Mouse (Mus musculus): ENCODE measurements around the gene Tdp1. TPM values are rescaled to one million over a fixed set of nuclear protein-coding genes. Genes with fewer than 3 reads are reported as not detected.
A peak's percentile ranks its signal among the peaks of the same experiment; 100 is the strongest.

The Tdp1 gene
- polyA plus RNA-seq, 1 experiment from 2014 or later, result 64.8 TPM

GRCm38 (mm10) chr12:99856011-99856410, 28.3 kb upstream of the Tdp1 start:
- Histone ChIP-seq H3K27me3 (replicated peaks; ENCODE audit: control insufficient read depth, insufficient read depth, low read length) (no peaks in the 10 kb centered on the region), H3K9ac (ENCODE audit: low read depth, low read length) (no peak overlapping the region), H3K4me2 (no peak overlapping the region), H3K36me3 (ENCODE audit: control insufficient read depth, insufficient read depth, low read length) (no peaks in the 10 kb centered on the region), H3K27ac (ENCODE audit: low read depth, low read length) (no peak overlapping the region), H3K4me3 (ENCODE audit: low read depth, low read length) (no peak overlapping the region), H3K9me3 (ENCODE audit: control insufficient read depth, low read length) (no peaks in the 10 kb centered on the region), H3K4me1 (replicated peaks; ENCODE audit: control insufficient read depth, insufficient read depth, low read length) (no peaks in the 10 kb centered on the region)
- DNase-seq (ENCODE audit: low spot score) (no peak), ATAC-seq (replicated peaks; ENCODE audit: low FRiP score) (no peak)
- 88% methylated on average over 9 of the region's 9 CpGs for WGBS

DNA sequence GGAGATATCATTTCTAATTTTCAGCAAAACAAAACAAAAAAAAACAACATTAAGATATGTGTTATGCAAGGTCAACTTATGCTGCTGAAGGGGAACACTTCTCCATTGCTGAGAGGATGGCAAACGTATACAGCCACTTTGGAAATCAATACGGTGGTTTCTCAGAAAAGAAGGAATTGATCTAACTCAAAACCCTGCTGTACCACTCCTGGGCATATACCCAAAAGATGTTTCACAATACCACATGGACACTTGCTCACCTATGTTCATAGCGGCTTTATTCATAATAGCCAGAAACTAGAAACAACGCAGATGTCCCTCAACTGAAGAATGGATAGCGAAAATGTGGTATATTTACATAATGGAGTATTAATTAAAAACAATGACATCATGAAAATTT, 25.7 kb upstream of the Tdp1 start:
- no peak overlapping the region for H3K27ac ChIP-seq (ENCODE audit: low read depth, low read length)
- no peak overlapping the region for H3K4me3 ChIP-seq (ENCODE audit: low read depth, low read length)
- H3K36me3 ChIP-seq (ENCODE audit: control insufficient read depth, insufficient read depth, low read length), result no peaks in the 10 kb centered on the region
- 90% methylated on average over 5 of the region's 5 CpGs for WGBS
- H3K9me3 ChIP-seq (ENCODE audit: control insufficient read depth, low read length), result no peaks in the 10 kb centered on the region
- no peak for ATAC-seq (replicated peaks; ENCODE audit: low FRiP score)
- no peak overlapping the region for H3K9ac ChIP-seq (ENCODE audit: low read depth, low read length)
- H3K27me3 ChIP-seq (replicated peaks; ENCODE audit: control insufficient read depth, insufficient read depth, low read length), result no peaks in the 10 kb centered on the region
- no peaks in the 10 kb centered on the region for H3K4me1 ChIP-seq (replicated peaks; ENCODE audit: control insufficient read depth, insufficient read depth, low read length)
- DNase-seq (ENCODE audit: low spot score), result no peak
- H3K4me2 ChIP-seq, result no peak overlapping the region

GRCm38 (mm10) chr12:99859391-99860100, 24.8 kb upstream of the Tdp1 start:
- DNase-seq (ENCODE audit: low spot score) (no peak), ATAC-seq (replicated peaks; ENCODE audit: low FRiP score) (0 out of 2 replicates have a peak, but pooled peaks have one; percentile 43)
- no peak overlapping the region for H3K27ac ChIP-seq (ENCODE audit: low read depth, low read length)
- no peak overlapping the region for H3K9ac ChIP-seq (ENCODE audit: low read depth, low read length)
- no peaks in the 10 kb centered on the region for H3K36me3 ChIP-seq (ENCODE audit: control insufficient read depth, insufficient read depth, low read length)
- H3K9me3 ChIP-seq (ENCODE audit: control insufficient read depth, low read length), result no peaks in the 10 kb centered on the region
- H3K4me1 ChIP-seq (replicated peaks; ENCODE audit: control insufficient read depth, insufficient read depth, low read length), result no peaks in the 10 kb centered on the region
- 79% methylated on average over 3 of the region's 3 CpGs for WGBS
- no peak overlapping the region for H3K4me2 ChIP-seq
- no peaks in the 10 kb centered on the region for H3K27me3 ChIP-seq (replicated peaks; ENCODE audit: control insufficient read depth, insufficient read depth, low read length)
- no peak overlapping the region for H3K4me3 ChIP-seq (ENCODE audit: low read depth, low read length)

GRCm38 (mm10) chr12:99860981-99861380, 23.3 kb upstream of the Tdp1 start:
- no peaks in the 10 kb centered on the region for H3K4me1 ChIP-seq (replicated peaks; ENCODE audit: control insufficient read depth, insufficient read depth, low read length)
- no peaks in the 10 kb centered on the region for H3K36me3 ChIP-seq (ENCODE audit: control insufficient read depth, insufficient read depth, low read length)
- H3K4me2 ChIP-seq, result no peak overlapping the region
- H3K9me3 ChIP-seq (ENCODE audit: control insufficient read depth, low read length), result no peaks in the 10 kb centered on the region
- no peak for DNase-seq (ENCODE audit: low spot score)
- H3K27me3 ChIP-seq (replicated peaks; ENCODE audit: control insufficient read depth, insufficient read depth, low read length), result no peaks in the 10 kb centered on the region
- WGBS, result 74% methylated on average over 4 of the region's 4 CpGs
- H3K4me3 ChIP-seq (ENCODE audit: low read depth, low read length), result no peak overlapping the region
- no peak overlapping the region for H3K27ac ChIP-seq (ENCODE audit: low read depth, low read length)
- H3K9ac ChIP-seq (ENCODE audit: low read depth, low read length), result no peak overlapping the region
- ATAC-seq (replicated peaks; ENCODE audit: low FRiP score), result no peak

DNA sequence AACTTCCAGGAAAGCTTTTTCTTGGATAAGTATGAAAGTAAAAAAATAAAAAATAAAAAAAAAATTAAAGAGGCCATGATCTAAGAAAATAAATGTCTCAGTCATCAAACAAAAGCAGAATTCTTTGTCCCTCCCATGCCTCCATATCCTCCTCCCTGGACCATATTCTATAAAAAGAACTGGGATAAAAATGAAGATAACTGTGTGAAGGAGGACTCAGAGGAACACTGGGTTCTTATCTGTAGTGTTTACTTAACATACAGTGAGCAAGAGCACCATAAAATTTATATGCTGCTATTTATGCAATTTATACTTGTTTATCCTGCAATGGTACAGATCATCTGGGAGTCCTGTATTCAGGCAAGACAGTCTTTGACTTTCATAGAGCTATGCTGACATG, 19.7 kb upstream of the Tdp1 start:
- no peak overlapping the region for H3K4me2 ChIP-seq

GRCm38 (mm10) chr12:99868821-99869220, 15.5 kb upstream of the Tdp1 start:
- no peaks in the 10 kb centered on the region for H3K9me3 ChIP-seq (ENCODE audit: control insufficient read depth, low read length)
- no peak overlapping the region for H3K9ac ChIP-seq (ENCODE audit: low read depth, low read length)
- no peaks in the 10 kb centered on the region for H3K27me3 ChIP-seq (replicated peaks; ENCODE audit: control insufficient read depth, insufficient read depth, low read length)
- no peaks in the 10 kb centered on the region for H3K36me3 ChIP-seq (ENCODE audit: control insufficient read depth, insufficient read depth, low read length)
- no peak overlapping the region for H3K27ac ChIP-seq (ENCODE audit: low read depth, low read length)
- H3K4me1 ChIP-seq (replicated peaks; ENCODE audit: control insufficient read depth, insufficient read depth, low read length), result no peaks in the 10 kb centered on the region
- DNase-seq (ENCODE audit: low spot score) (no peak), ATAC-seq (replicated peaks; ENCODE audit: low FRiP score) (no peak)
- H3K4me2 ChIP-seq, result no peak overlapping the region
- H3K4me3 ChIP-seq (ENCODE audit: low read depth, low read length), result no peak overlapping the region
- WGBS, result 92% methylated on average over 1 of the region's 1 CpGs

More for the DNA sequence above, 19.7 kb upstream of the Tdp1 start:
- no peak overlapping the region for H3K4me3 ChIP-seq (ENCODE audit: low read depth, low read length)
- no peak for ATAC-seq (replicated peaks; ENCODE audit: low FRiP score)
- DNase-seq (ENCODE audit: low spot score), result no peak
- no peaks in the 10 kb centered on the region for H3K4me1 ChIP-seq (replicated peaks; ENCODE audit: control insufficient read depth, insufficient read depth, low read length)
- H3K36me3 ChIP-seq (ENCODE audit: control insufficient read depth, insufficient read depth, low read length), result no peaks in the 10 kb centered on the region
- no peak overlapping the region for H3K9ac ChIP-seq (ENCODE audit: low read depth, low read length)
- no peaks in the 10 kb centered on the region for H3K27me3 ChIP-seq (replicated peaks; ENCODE audit: control insufficient read depth, insufficient read depth, low read length)
- no peak overlapping the region for H3K27ac ChIP-seq (ENCODE audit: low read depth, low read length)
- no peaks in the 10 kb centered on the region for H3K9me3 ChIP-seq (ENCODE audit: control insufficient read depth, low read length)

- Histone ChIP-seq H3K27me3 (replicated peaks; ENCODE audit: control insufficient read depth, insufficient read depth, low read length) (no peaks in the 10 kb centered on the region), H3K4me1 (replicated peaks; ENCODE audit: control insufficient read depth, insufficient read depth, low read length) (no peaks in the 10 kb centered on the region), H3K9ac (ENCODE audit: low read depth, low read length) (no peak overlapping the region), H3K36me3 (ENCODE audit: control insufficient read depth, insufficient read depth, low read length) (no peaks in the 10 kb centered on the region), H3K4me2 (no peak overlapping the region), H3K27ac (ENCODE audit: low read depth, low read length) (no peak overlapping the region), H3K4me3 (ENCODE audit: low read depth, low read length) (no peak overlapping the region), H3K9me3 (ENCODE audit: control insufficient read depth, low read length) (no peaks in the 10 kb centered on the region)
- peak; percentile 76 for ATAC-seq (replicated peaks; ENCODE audit: low FRiP score)
- 52% methylated on average over 3 of the region's 3 CpGs for WGBS
- DNase-seq (ENCODE audit: low spot score), result no peak
Observed at GRCm38 (mm10) chr12:99873443-99873842, 10.9 kb upstream of the Tdp1 start.

DNA sequence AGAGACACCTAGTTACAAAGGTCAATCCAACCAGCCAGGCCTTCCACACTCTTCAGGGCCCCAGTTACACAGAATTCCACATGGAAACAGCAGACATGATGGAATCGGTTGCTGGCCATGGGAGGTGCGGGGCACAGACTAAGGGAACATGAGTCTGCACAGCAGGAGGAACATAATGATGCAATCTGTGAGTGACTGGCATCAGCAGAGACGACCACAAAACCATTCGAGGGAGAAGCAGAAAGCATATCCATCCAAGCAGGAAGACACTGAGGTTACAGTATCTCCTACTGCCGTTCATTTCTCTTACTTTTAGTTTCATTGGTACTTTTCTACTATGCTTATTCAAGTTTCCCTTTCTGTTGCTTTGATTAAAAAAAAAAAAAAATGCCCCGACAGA, 9.7 kb upstream of the Tdp1 start:
- H3K4me3 ChIP-seq (ENCODE audit: low read depth, low read length), result no peak overlapping the region
- H3K9me3 ChIP-seq (ENCODE audit: control insufficient read depth, low read length), result no peaks in the 10 kb centered on the region
- no peaks in the 10 kb centered on the region for H3K4me1 ChIP-seq (replicated peaks; ENCODE audit: control insufficient read depth, insufficient read depth, low read length)
- no peaks in the 10 kb centered on the region for H3K36me3 ChIP-seq (ENCODE audit: control insufficient read depth, insufficient read depth, low read length)
- DNase-seq (ENCODE audit: low spot score) (no peak), ATAC-seq (replicated peaks; ENCODE audit: low FRiP score) (no peak)
- H3K4me2 ChIP-seq, result no peak overlapping the region
- H3K9ac ChIP-seq (ENCODE audit: low read depth, low read length), result no peak overlapping the region
- no peaks in the 10 kb centered on the region for H3K27me3 ChIP-seq (replicated peaks; ENCODE audit: control insufficient read depth, insufficient read depth, low read length)
- WGBS, result 61% methylated on average over 6 of the region's 6 CpGs
- H3K27ac ChIP-seq (ENCODE audit: low read depth, low read length), result no peak overlapping the region

DNA sequence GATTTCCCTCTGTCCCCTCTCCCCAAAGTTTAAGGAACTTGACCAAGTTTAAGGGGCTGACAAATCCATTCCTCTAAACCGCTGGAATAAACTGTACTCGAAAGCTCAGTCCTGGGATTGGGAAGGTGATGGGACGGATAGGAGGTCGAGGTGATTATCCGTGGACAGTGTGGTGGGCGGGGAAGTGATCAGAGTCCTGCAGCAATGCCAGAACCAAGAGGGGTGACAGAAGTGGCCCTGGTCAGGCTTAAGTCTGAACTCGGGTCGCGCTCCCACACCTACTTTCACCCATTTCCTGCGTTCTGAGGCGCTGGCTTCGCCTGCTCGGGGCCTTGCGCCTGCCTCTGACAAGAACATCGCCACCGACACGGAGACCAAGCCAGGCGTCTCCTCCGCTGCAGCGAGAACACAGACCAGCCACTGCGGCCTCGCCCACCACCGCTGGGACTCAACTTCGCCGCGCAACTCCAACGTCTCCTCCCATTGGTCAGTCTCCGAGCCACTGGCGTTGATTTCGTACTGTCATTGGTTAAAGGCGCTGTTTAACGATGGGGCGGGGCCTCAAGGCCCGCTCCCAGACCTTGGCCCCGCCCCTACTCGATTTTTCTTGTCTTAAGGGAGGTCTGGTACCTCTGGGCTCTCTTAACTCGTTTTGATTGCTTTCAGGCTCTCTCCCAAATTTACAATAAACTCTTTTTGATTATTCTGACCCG, 1.2 kb upstream of the Tdp1 start:
- Histone ChIP-seq H3K27ac (ENCODE audit: low read depth, low read length) (peak overlapping the region; percentile 78), H3K9ac (ENCODE audit: low read depth, low read length) (peak overlapping the region; percentile 70), H3K9me3 (ENCODE audit: control insufficient read depth, low read length) (no peaks in the 10 kb centered on the region), H3K4me3 (ENCODE audit: low read depth, low read length) (peak overlapping the region; percentile 77), H3K4me1 (replicated peaks; ENCODE audit: control insufficient read depth, insufficient read depth, low read length) (peaks cover 15% of the 10 kb centered on the region), H3K36me3 (ENCODE audit: control insufficient read depth, insufficient read depth, low read length) (no peaks in the 10 kb centered on the region), H3K4me2 (peak overlapping the region; percentile 94), H3K27me3 (replicated peaks; ENCODE audit: control insufficient read depth, insufficient read depth, low read length) (no peaks in the 10 kb centered on the region)
- peak; percentile 91 for ATAC-seq (replicated peaks; ENCODE audit: low FRiP score)
- WGBS, result under 1% methylated on average over 38 of the region's 38 CpGs
- peak; percentile 88 for DNase-seq (ENCODE audit: low spot score)
